Mouse (Mus musculus): ENCODE data around the gene Gm11564.
"Not testable (repeated sequence)": the region's sequence is repeated elsewhere in the genome, so short reads cannot be mapped to it uniquely, and the experiment has no call there.

The Gm11564 gene

DNA sequence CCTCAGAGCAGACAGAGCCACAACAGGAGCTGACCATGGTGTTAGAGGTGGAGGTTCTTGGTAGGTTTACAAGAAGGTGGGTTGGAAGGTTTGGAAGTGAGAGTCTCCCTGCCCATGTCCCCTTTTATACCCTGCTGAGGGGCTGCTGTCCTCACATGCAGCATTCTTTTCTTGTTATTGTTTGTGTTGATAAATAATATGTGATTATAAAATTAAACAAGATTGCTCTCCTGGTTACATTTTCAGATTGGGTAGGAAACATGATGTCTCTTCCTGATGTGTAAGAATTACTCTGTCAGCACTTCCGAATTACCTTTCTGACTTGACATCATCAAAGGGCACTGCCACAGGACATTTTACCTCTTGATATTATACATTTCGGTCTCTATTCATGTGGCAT, at the start of gene Gm11564:
TSS of gene Gm11564 (minus strand) at position 101 of the 400 bp plus-strand sequence.
- not testable (repeated sequence) for DNase-seq (ENCODE audit: low spot score in 2 of 2)

DNA sequence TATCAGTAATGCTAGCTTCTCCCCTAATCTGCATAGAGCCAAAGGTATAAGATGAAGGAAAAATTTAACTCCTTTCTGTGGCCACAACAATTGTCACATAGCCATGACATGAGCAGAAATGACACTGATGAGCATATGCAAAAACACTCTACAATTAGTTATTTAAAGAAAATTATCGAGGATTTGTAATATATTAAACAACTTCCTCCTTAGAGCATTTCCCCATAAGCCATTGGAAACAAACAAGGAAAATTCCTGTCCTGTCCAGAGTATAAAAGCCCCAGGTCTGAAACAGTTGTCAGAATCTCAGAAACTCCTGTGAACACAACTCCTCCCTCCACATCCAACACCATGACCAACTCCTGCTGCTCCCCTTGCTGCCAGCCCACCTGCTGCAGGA, 48.7 kb upstream of the Gm11564 start, which contains the start of gene Gm11559:
TSS of gene Gm11559 (plus strand) at position 301 of the 400 bp plus-strand sequence.
- DNase-seq (ENCODE audit: low spot score in 2 of 2), result not testable (repeated sequence)

DNA sequence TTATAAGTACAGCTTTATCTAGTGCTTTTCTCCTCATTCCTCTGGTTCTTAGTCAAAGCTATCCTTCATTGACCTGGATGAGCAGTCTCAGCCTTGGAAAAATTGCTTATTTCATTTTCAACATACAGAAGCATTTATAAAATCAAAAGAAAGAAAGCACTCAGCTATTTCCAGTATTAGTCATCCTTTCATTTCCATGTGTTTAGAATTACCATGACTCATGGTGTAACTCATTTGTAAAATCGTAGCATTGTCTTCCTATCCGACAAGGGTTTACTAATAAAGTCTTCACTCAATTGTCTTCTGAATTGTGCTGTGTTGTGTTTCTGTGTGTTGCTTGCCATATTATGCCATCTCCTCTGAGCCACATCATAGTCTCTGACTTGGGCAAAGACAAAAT, 43.3 kb upstream of the Gm11564 start:
- DNase-seq (ENCODE audit: low spot score in 2 of 2), result no peak

DNA sequence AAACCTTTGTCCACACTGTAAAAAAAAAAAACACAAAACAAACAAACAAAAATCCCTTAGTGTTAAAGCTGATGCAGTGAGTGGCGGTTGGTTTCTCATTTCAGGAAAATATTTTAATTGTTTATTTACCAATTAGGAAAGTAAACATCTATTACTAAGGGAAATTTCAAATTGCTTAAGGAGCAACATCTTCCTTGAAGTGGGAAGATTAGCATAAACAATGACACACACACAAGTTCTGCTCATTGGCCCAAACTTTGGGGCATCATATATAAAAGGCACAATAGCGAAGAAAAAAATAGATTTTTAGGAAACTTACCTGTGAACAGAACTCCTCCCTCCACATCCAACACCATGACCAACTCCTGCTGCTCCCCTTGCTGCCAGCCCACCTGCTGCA, 42.2 kb upstream of the Gm11564 start, which contains the start of gene Gm11568:
TSS of gene Gm11568 (plus strand) at position 301 of the 400 bp plus-strand sequence.
- DNase-seq (ENCODE audit: low spot score in 2 of 2), result no peak

DNA sequence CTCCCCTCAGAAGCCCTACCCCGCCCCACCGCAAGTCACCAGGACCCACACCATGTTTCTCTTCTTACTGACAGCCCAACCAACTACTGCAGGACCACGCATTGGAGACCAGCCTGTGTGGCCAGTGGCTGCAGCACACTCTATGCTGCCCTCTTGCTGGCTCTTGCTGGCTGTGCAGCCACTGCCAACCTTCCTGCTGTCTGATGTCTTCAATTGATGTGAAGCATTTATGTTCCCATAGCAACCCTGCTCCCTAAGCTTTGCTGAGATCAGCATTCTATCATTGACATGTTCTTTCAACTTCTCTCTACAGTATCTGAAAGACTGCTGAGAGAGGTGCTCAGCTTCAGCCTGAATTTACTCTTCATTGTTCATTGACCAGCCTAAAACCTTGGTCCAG, 38.7 kb upstream of the Gm11564 start:
- DNase-seq (ENCODE audit: low spot score in 2 of 2), result no peak

DNA sequence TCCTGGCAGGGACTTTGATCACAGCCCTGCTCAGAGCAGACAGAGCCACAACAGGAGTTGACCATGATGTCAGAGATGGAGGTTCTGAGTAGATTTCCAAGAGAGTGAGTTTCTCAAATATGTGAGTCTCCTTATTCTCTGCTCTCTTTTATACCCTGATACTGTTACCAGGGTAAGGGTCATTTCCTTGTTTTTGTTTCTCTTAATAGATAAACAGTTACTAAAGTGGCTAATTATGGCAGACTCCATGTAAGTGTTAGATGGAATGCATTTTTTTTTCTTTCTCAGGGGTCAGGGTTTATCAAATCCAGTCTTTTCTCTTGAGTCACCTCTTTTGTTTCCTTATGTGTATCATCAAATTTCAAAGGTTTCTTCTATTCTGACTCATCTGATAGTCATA, 36.0 kb upstream of the Gm11564 start, which contains the start of gene Krtap4-16:
TSS of gene Krtap4-16 (minus strand) at position 101 of the 400 bp plus-strand sequence.
- DNase-seq (ENCODE audit: low spot score in 2 of 2), result no peak

DNA sequence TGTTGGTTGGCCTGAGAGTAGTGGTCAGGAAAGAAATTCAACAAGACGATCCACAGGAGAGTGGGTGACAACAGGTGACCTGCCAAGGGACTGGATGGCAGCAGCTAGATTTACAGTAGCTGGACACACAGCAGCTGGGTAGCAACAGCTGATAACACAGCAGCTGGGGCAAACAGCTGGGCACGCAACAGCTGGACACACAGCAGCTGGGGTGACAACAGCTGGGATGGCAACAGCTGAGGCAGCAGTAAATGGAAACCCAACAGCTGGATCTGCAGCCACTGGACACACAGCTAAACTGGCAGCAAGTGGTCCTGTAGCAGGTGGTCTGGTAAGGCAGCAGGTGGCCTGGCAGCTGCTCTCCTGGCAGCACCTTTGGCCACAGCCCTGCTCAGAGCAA, 31.3 kb upstream of the Gm11564 start:
- no peak for DNase-seq (ENCODE audit: low spot score in 2 of 2)

DNA sequence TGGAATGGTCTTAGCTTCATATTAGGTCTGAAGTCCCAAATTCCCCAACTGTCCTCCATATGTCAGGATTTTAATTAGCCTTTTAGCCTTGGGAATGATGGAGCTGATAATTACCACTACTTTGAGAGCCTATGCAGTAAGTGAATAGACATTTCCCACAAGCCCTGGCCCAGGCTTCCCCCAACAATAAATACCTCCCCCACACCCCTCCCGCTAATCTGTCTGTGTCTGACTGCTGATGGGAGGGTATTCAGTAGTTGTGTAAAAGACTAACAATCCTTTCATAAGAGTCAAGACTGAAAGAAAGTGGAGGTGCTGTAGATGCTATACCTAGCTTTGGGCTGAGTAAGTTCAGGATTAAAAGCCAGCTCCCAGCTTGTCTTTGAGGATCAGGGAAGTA, 26.7 kb upstream of the Gm11564 start:
- DNase-seq (ENCODE audit: low spot score in 2 of 2), result no peak

DNA sequence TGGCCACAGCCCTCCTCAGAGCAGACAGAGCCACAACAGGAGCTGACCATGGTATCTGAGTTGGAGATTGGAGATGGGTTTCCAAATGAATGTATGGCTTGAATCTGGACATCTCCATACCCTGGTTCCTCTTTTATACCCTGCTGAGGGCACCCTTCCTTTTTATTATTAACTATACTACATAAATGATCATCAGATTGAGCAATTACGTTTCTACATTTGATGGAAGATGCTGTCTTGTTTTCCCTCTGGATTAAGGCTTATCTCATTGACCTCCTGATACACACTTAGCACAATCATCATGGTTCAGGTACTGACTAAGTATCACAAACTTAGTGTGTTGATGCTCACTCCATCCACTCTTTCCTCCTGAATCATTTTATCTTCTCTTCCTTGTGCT, 22.5 kb upstream of the Gm11564 start, which contains the start of gene 2300003K06Rik:
TSS of gene 2300003K06Rik (minus strand) at position 101 of the 400 bp plus-strand sequence.
- DNase-seq (ENCODE audit: low spot score in 2 of 2), result no peak

DNA sequence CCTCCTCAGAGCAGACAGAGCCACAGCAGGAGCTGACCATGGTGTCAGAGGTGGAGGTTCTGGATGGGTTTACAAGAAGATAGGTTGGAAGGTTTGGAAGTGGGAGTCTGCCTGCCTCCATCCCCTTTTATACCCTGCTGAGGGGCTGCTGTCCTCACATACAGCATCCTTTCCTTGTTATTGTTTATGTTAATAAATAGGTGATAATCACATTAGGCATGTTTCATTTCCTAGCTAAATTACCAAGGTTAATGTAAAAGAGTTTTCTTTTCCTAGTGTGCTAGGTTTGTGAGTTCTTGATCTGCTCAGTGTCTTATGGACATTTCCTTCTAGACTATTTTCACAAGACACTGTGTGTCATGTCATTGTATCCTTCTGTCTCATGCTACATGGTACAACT, 5.7 kb downstream of the Gm11564 start, which contains the start of gene Krtap4-13:
TSS of gene Krtap4-13 (minus strand) at position 101 of the 400 bp plus-strand sequence.
- not testable (repeated sequence) for DNase-seq (ENCODE audit: low spot score in 2 of 2)

DNA sequence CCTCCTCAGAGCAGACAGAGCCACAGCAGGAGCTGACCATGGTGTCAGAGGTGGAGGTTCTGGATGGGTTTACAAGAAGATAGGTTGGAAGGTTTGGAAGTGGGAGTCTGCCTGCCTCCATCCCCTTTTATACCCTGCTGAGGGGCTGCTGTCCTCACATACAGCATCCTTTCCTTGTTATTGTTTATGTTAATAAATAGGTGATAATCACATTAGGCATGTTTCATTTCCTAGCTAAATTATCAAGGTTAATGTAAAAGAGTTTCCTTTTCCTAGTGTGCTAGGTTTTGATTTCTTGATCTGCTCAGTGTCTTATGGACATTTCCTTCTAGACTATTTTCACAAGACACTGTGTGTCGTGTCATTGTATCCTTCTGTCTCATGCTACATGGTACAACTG, 11.1 kb downstream of the Gm11564 start, which contains the start of gene Gm11554:
TSS of gene Gm11554 (minus strand) at position 101 of the 400 bp plus-strand sequence.
- not testable (repeated sequence) for DNase-seq (ENCODE audit: low spot score in 2 of 2)

DNA sequence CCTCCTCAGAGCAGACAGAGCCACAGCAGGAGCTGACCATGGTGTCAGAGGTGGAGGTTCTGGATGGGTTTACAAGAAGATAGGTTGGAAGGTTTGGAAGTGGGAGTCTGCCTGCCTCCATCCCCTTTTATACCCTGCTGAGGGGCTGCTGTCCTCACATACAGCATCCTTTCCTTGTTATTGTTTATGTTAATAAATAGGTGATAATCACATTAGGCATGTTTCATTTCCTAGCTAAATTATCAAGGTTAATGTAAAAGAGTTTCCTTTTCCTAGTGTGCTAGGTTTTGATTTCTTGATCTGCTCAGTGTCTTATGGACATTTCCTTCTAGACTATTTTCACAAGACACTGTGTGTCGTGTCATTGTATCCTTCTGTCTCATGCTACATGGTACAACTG, 16.6 kb downstream of the Gm11564 start, which contains the start of gene Gm11569:
TSS of gene Gm11569 (minus strand) at position 101 of the 400 bp plus-strand sequence.
- DNase-seq (ENCODE audit: low spot score in 2 of 2), result not testable (repeated sequence)

DNA sequence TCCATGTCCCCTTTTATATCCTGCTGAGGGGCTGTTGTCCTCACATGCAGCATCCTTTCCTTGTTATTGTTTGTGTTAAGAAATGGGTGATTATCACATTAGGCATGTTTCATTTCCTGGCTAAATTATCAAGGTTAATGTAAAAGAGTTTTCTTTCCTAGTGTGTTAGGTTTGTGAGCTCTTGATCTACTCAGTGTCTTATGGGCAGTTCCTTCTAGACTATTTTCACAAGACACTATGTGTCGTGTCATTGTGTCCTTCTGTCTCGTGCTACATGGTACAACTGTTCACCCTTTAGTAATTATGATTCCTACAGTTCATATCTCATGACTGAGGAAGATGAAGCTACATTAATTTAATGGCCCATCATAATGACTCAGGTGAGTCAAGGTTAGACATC, 22.1 kb downstream of the Gm11564 start, which contains the start of gene Gm11596:
TSS of gene Gm11596 (minus strand) at position 101 of the 400 bp plus-strand sequence.
- no peak for DNase-seq (ENCODE audit: low spot score in 2 of 2)

DNA sequence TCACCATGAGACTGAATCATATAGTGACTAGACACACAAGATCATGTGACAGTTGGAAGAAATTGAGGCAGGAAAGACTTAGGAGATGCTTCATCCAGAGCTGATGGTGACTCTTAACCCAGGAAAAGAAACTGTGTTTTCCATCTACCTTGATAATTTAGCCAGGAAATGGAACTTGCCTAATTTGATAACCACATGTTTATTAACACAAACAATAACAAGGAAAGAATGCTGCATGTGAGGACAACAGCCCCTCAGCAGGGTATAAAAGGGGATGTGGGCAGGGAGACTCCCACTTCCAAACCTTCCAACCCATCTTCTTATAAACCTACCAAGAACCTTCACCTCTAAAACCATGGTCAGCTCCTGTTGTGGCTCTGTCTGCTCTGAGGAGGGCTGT, 30.6 kb downstream of the Gm11564 start, which contains the start of gene Krtap4-9:
TSS of gene Krtap4-9 (plus strand) at position 301 of the 400 bp plus-strand sequence.
- not testable (repeated sequence) for DNase-seq (ENCODE audit: low spot score in 2 of 2)

DNA sequence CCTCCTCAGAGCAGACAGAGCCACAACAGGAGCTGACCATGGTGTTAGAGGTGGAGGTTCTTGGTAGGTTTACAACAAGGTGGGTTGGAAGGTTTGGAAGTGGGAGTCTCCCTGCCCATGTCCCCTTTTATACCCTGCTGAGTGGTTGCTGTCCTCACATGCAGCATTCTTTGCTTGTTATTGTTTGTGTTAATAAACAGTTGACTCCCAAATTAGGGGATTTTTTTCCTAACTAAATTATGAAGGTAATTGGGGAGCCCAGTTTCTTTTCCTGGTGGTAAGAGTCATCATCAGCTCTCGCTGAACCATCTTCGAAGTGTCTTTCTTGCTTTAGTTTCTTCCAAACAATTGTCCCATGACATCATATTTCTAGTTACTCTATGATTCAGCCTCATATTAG, 34.9 kb downstream of the Gm11564 start, which contains the start of gene Krtap4-8:
TSS of gene Krtap4-8 (minus strand) at position 101 of the 400 bp plus-strand sequence.
- no peak for DNase-seq (ENCODE audit: low spot score in 2 of 2)

DNA sequence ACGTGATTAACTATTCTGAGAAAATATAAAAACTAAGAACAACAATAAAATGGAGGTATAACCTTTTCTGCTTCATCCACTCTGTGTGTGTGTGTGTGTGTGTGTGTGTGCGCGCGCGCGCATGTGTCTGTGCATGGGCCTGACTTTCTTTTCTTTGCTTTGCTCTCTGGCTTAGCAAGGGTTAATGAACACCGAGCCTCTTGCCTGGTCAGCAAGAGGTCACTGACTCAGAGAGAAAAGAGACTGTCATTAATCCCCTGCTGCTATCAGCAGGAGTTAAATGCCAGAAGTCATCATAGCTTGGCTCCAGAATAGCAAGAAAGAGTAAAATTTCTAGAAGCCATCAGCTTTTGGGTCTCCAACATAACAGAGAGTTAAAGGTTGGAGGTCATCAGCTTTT, 37.1 kb downstream of the Gm11564 start:
- no peak for DNase-seq (ENCODE audit: low spot score in 2 of 2)

DNA sequence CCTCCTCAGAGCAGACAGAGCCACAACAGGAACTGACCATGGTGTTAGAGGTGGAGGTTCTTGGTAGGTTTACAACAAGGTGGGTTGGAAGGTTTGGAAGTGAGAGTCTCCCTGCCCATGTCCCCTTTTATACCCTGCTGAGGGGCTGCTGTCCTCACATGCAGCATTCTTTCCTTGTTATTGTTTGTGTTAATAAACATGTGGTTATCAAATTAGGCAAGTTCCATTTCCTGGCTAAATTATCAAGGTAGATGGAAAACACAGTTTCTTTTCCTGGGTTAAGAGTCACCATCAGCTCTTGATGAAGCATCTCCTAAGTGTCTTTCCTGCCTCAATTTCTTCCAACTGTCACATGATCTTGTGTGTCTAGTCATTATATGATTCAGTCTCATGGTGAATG, 42.7 kb downstream of the Gm11564 start, which contains the start of gene Gm11595:
TSS of gene Gm11595 (minus strand) at position 101 of the 400 bp plus-strand sequence.
- DNase-seq (ENCODE audit: low spot score in 2 of 2), result not testable (repeated sequence)

DNA sequence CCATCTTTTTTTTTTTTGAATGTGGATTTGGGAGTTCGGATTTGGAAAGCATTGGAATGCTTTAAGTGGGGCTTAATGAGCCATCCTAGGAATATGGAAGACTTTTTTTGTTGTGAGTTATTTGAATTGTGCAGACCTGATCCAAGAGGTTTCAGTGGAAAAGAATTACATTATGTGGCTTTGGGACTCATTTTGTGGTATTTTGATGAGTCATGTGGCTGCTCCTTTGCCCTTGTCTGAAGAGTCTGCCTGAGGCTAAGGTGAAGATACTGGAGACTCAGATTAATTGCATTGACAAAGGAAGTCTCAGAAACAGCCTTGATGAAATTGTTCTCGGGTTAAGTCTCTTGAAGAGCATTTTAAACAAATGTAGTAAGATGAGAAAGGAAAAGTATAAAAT, 47.1 kb downstream of the Gm11564 start:
- no peak for DNase-seq (ENCODE audit: low spot score in 2 of 2)

All from natural killer cell, adult 2 months (primary cell).